Mouse (Mus musculus) limb, embryonic 12.5 days (tissue): Measurements from ENCODE around the gene Dlg4. TPM values are rescaled to one million over a fixed set of nuclear protein-coding genes. Genes with fewer than 3 reads are reported as not detected.

Experiments used
- ATAC-seq: fragments of 200-750 bp; cut with Nextera tagmentation; 2 replicates; pipeline ENCODE4 v1.8.0; 2017; ENCODE audit warnings: low read depth, moderate TSS enrichment; ENCODE audit not compliant: insufficient number of reproducible peaks, insufficient read depth, low FRiP score, low TSS enrichment
- H3K27ac ChIP-seq: fragments of 300-500 bp; sonication (generic); 2 replicates; pipeline ENCODE4 v1.5.1; 2016; ENCODE audit warnings: mild to moderate bottlenecking, moderate library complexity
- H3K27me3 ChIP-seq: fragments of 300-500 bp; sonication (generic); 2 replicates; pipeline ENCODE4 v1.6.1; 2016; ENCODE audit warnings: mild to moderate bottlenecking, moderate library complexity
- H3K36me3 ChIP-seq: fragments of 300-500 bp; sonication (generic); 2 replicates; pipeline ENCODE4 v1.6.1; 2016; ENCODE audit warnings: mild to moderate bottlenecking, moderate library complexity
- H3K4me1 ChIP-seq: fragments of 300-500 bp; sonication (generic); replicated peaks from 2 replicates; pipeline ENCODE4 v1.6.1; 2016
- H3K4me2 ChIP-seq: fragments of 300-500 bp; sonication (generic); 2 replicates; pipeline ENCODE4 v1.6.1; 2016; ENCODE audit warnings: mild to moderate bottlenecking, moderate library complexity
- H3K4me3 ChIP-seq: fragments of 300-500 bp; sonication (generic); replicated peaks from 2 replicates; pipeline ENCODE4 v1.5.1; 2016; ENCODE audit warnings: mild to moderate bottlenecking
- H3K9ac ChIP-seq: fragments of 300-500 bp; sonication (generic); replicated peaks from 2 replicates; pipeline ENCODE4 v1.6.1; 2016; ENCODE audit warnings: mild to moderate bottlenecking, moderate library complexity
- H3K9me3 ChIP-seq: fragments of 300-500 bp; sonication (generic); 2 replicates; pipeline ENCODE4 v1.6.1; 2016; ENCODE audit warnings: mild to moderate bottlenecking, moderate library complexity
- WGBS: fragments of 180-500 bp; shearing (Covaris S2); methylation state at CpG from one replicate; pipeline ENCODE4 v1.1.7; 2016; 5-methylcytosine and 5-hydroxymethylcytosine counted together
- polyA plus RNA-seq: library from polyadenylated mRNA; unstranded; fragments of >200 nt; fragmentation: Nextera tagmentation; extraction: Ambion mirVana; gene quantifications from 2 replicates; pipeline ENCODE4 v1.2.1, GENCODE M21; 2016

Dlg4 gene
- polyA plus RNA-seq, 1 experiment from 2014 or later = 10.6 TPM

DNA sequence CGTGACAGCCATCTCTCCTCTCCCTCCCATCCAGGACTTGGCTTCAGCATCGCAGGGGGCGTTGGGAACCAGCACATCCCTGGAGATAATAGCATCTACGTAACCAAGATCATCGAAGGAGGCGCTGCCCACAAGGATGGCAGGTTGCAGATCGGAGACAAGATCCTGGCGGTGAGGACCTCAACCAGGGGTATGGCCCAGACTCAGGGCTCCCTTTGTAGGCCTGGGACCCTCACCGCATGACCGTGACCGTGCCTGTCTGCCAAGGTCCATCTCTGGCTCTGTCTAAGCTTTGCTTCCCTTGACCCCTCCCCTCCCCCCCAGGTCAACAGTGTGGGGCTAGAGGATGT, 14.6 kb downstream of the Dlg4 start:
- WGBS = 97% methylated on average over 11 of the region's 11 CpGs
- H3K4me3 ChIP-seq = no peak overlapping the region
- H3K9ac ChIP-seq = no peak overlapping the region
- H3K4me2 ChIP-seq = no peak overlapping the region
- peaks cover 52% of the 10 kb centered on the region for H3K36me3 ChIP-seq
- no peaks in the 10 kb centered on the region for H3K27me3 ChIP-seq
- no peak overlapping the region for H3K27ac ChIP-seq
- no peak for ATAC-seq
- H3K4me1 ChIP-seq = peaks cover 41% of the 10 kb centered on the region
- no peaks in the 10 kb centered on the region for H3K9me3 ChIP-seq

DNA sequence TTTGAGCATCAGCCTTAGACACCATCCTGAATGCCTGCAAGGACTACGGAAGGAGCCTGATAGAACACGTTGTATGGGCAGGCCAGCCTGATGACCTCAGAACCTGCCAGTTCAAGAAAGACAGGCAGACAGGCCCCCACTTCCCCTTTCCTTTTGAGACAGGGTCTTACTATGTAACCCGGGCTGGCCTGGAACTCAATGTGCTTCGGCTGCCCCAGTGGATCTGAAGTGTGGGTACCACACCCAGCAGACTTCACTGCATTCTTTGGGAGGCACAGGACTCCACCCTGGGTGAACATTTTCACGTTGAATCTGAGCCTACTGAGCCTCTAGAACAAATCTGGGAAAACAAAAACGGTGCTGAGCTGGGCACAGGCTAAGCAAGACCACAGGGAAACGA, 21.4 kb downstream of the Dlg4 start:
- Histone ChIP-seq H3K4me1 (no peaks in the 10 kb centered on the region), H3K4me2 (no peak overlapping the region), H3K9me3 (no peaks in the 10 kb centered on the region), H3K36me3 (peaks cover 89% of the 10 kb centered on the region), H3K27ac (no peak overlapping the region), H3K9ac (no peak overlapping the region), H3K4me3 (no peak overlapping the region), H3K27me3 (no peaks in the 10 kb centered on the region)
- 82% methylated on average over 7 of the region's 7 CpGs for WGBS
- no peak for ATAC-seq

- no peaks in the 10 kb centered on the region for H3K27me3 ChIP-seq
- no peak overlapping the region for H3K4me2 ChIP-seq
- H3K4me3 ChIP-seq = no peak overlapping the region
- H3K9me3 ChIP-seq = no peaks in the 10 kb centered on the region
- H3K9ac ChIP-seq = no peak overlapping the region
- 94% methylated on average over 10 of the region's 10 CpGs for WGBS
- H3K27ac ChIP-seq = no peak overlapping the region
- no peak for ATAC-seq
- H3K36me3 ChIP-seq = peaks cover 91% of the 10 kb centered on the region
- H3K4me1 ChIP-seq = no peaks in the 10 kb centered on the region
Observed at GRCm38 (mm10) chr11:70039631-70040030, 22.9 kb downstream of the Dlg4 start.

DNA sequence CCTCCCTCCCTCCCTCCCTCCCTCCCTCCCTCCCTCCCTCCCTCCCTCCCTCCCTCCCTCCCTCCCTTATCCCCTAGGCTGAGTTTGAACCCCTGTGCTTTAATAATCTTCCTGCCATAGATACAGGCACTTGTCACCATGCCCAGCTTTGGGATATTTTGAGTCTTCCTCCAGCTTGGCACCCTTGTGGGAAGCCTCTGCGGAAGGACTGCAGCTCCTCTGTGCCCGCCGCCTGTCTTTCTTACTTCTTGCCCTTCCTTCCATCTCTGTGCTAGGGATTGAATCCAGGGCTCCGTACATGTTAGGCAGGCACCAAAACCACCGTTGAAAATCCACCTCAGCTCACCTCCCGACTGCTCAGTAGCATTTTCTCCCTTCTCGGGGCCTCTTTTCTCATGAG, 23.4 kb downstream of the Dlg4 start:
- H3K4me1 ChIP-seq = no peaks in the 10 kb centered on the region
- ATAC-seq = no peak
- H3K4me3 ChIP-seq = no peak overlapping the region
- H3K9ac ChIP-seq = no peak overlapping the region
- H3K36me3 ChIP-seq = peaks cover 92% of the 10 kb centered on the region
- no peak overlapping the region for H3K27ac ChIP-seq
- H3K9me3 ChIP-seq = no peaks in the 10 kb centered on the region
- H3K27me3 ChIP-seq = no peaks in the 10 kb centered on the region
- H3K4me2 ChIP-seq = no peak overlapping the region
- WGBS = 94% methylated on average over 7 of the region's 7 CpGs

GRCm38 (mm10) chr11:70042309-70043085, 25.8 kb downstream of the Dlg4 start:
- no peak overlapping the region for H3K4me2 ChIP-seq
- peaks cover 84% of the 10 kb centered on the region for H3K36me3 ChIP-seq
- no peak overlapping the region for H3K9ac ChIP-seq
- H3K27me3 ChIP-seq = no peaks in the 10 kb centered on the region
- no peak overlapping the region for H3K27ac ChIP-seq
- no peak for ATAC-seq
- H3K4me3 ChIP-seq = no peak overlapping the region
- H3K9me3 ChIP-seq = no peaks in the 10 kb centered on the region
- WGBS = 86% methylated on average over 23 of the region's 23 CpGs
- no peaks in the 10 kb centered on the region for H3K4me1 ChIP-seq

DNA sequence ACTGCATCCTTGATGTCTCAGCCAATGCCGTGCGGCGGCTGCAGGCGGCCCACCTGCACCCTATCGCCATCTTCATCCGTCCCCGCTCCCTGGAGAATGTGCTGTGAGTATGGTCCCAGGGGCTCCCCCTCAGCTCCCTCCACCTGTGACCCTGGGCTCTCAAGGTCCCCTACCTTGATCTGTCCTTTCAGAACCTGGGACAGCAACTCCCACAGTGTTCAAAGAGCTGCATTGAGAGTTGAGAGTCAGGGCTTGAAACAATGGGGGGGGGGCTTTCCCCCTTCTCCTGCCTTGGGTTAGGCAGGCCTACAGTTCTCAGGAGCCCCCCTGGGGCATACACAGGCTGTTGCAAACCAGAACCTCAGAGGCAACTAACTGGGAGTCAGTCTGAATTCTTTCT, 26.9 kb downstream of the Dlg4 start:
- no peak overlapping the region for H3K9ac ChIP-seq
- no peak overlapping the region for H3K4me3 ChIP-seq
- H3K36me3 ChIP-seq = peaks cover 72% of the 10 kb centered on the region
- no peaks in the 10 kb centered on the region for H3K4me1 ChIP-seq
- no peaks in the 10 kb centered on the region for H3K9me3 ChIP-seq
- no peak overlapping the region for H3K27ac ChIP-seq
- 85% methylated on average over 7 of the region's 7 CpGs for WGBS
- no peak overlapping the region for H3K4me2 ChIP-seq
- ATAC-seq = no peak
- H3K27me3 ChIP-seq = no peaks in the 10 kb centered on the region

GRCm38 (mm10) chr11:70045435-70045834, 28.7 kb downstream of the Dlg4 start:
- Histone ChIP-seq H3K27ac (no peak overlapping the region), H3K4me1 (no peaks in the 10 kb centered on the region), H3K36me3 (peaks cover 54% of the 10 kb centered on the region), H3K27me3 (no peaks in the 10 kb centered on the region), H3K4me2 (no peak overlapping the region), H3K9me3 (no peaks in the 10 kb centered on the region), H3K9ac (no peak overlapping the region), H3K4me3 (no peak overlapping the region)
- ATAC-seq = no peak
- WGBS = 43% methylated on average over 9 of the region's 9 CpGs

- Histone ChIP-seq H3K27me3 (0 out of 2 replicates have a peak, but pooled peaks cover 3% of the 10 kb centered on the region), H3K36me3 (peaks cover 15% of the 10 kb centered on the region), H3K27ac (no peak overlapping the region), H3K4me2 (no peak overlapping the region), H3K9me3 (no peaks in the 10 kb centered on the region), H3K4me3 (no peak overlapping the region), H3K4me1 (0 out of 2 replicates have a peak, but pooled peaks cover 3% of the 10 kb centered on the region), H3K9ac (no peak overlapping the region)
- no peak for ATAC-seq
- 54% methylated on average over 6 of the region's 6 CpGs for WGBS
Observed at GRCm38 (mm10) chr11:70049366-70049765, 32.6 kb downstream of the Dlg4 start.

DNA sequence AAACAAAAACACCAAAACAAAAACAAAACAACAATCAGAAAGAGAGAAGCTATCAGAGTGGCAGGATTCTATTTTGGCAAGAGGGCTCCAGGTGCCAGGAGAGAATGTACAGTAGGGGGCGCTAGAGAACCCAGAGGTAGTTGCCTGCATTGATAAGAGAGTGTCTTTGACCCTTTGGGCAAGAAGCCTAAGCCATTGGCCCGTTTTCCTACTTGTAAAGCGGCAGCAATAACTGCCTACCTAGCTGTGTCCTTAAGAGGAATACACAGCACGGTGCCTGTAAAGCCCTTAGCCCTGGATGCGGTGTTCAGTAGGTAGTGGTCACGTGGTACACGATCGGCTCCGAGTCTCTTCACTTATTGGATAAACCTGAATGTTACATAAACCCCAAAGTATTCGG, 33.1 kb downstream of the Dlg4 start:
- H3K27ac ChIP-seq = no peak overlapping the region
- H3K36me3 ChIP-seq = peaks cover 11% of the 10 kb centered on the region
- 0 out of 2 replicates have a peak, but pooled peaks cover 3% of the 10 kb centered on the region for H3K4me1 ChIP-seq
- H3K27me3 ChIP-seq = 0 out of 2 replicates have a peak, but pooled peaks cover 5% of the 10 kb centered on the region
- H3K4me3 ChIP-seq = no peak overlapping the region
- 58% methylated on average over 10 of the region's 10 CpGs for WGBS
- no peaks in the 10 kb centered on the region for H3K9me3 ChIP-seq
- H3K9ac ChIP-seq = no peak overlapping the region
- no peak for ATAC-seq
- H3K4me2 ChIP-seq = no peak overlapping the region

DNA sequence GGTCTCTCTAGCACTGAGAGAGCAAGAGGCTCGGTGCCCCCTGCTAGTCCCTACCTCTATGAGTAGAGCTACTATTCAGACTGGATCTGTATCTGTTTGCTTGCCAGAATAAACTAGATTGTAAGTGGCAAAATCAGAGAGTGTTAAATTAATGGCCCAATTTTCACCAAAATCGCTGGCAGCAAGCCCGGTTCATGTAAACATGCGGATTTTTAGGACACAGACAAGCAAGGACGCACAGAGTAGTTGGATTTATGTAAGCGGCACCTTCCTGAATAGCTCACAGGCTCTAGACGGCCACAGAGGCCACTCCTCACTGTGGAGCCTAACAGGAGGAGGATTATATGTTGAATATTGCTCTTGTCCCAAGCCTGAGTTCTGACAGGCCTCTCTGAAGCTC, 36.4 kb downstream of the Dlg4 start:
- no peak for ATAC-seq

DNA sequence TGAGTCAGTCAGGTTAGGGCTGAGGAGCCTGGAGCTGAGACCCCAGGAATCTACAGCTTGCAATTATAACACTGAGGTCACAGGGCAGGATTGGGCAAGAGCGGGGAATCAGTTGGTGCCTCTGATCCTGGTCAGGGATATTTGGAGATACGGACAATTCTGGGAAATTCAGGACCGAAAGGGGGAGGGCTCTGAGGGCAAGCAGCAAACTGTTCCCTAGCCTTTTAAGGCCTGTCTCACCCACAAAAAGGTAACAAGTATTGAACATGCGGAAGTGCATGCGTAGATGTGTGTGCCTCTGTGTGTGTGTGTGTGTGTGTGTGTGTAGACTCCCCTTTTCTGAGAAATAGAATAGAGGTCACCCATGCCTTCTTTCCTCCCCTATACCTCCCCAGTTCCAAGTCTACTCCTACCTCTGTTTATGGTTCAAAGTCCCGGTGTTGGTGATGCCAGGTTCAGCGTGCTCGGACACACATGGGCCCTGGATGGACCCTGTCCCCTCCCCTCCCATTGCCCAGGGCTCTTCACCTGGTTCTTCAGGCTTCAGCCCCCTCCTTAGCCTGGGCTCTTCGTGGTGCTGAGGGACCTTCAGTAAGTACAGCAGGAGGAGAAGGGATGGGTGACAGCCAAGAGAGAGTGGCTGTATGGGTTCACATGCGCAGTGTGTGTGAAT, 37.3 kb downstream of the Dlg4 start, which contains the start of gene Asgr1:
TSS of gene Asgr1 (plus strand) at position 188 of the 673 bp plus-strand sequence.
- Histone ChIP-seq H3K9ac (no peak within 1 kb of the TSS), H3K36me3 (no peaks in the 10 kb centered on the region), H3K4me3 (no peak within 1 kb of the TSS), H3K4me1 (peaks cover 24% of the 10 kb centered on the region), H3K4me2 (no peak within 1 kb of the TSS), H3K27me3 (0 out of 2 replicates have a peak, but pooled peaks cover 7% of the 10 kb centered on the region), H3K27ac (0 out of 2 replicates have a peak within 1 kb of the TSS, but pooled peaks have one; percentile 17), H3K9me3 (no peaks in the 10 kb centered on the region)
- WGBS = 78% methylated on average over 10 of the region's 10 CpGs
- ATAC-seq = no peak

More for the DNA sequence above, 36.4 kb downstream of the Dlg4 start:
- Histone ChIP-seq H3K4me2 (no peak overlapping the region), H3K36me3 (no peaks in the 10 kb centered on the region), H3K9ac (no peak overlapping the region), H3K4me1 (peaks cover 24% of the 10 kb centered on the region), H3K9me3 (no peaks in the 10 kb centered on the region), H3K27ac (0 out of 2 replicates have a peak overlapping the region, but pooled peaks have one; percentile 17), H3K27me3 (0 out of 2 replicates have a peak, but pooled peaks cover 7% of the 10 kb centered on the region), H3K4me3 (no peak overlapping the region)
- WGBS = 68% methylated on average over 7 of the region's 7 CpGs
